Mouse (Mus musculus) megakaryocyte progenitor cell, adult 5-6 weeks (primary cell): Measurements from ENCODE around the gene Eif2b3. TPM values are rescaled to one million over a fixed set of nuclear protein-coding genes. Genes with fewer than 3 reads are reported as not detected.

Experiments
- total RNA-seq, 2 experiments: library from RNA; stranded (forward) in 1 of 2; stranded (reverse) in 1 of 2; fragments of 157-497, 149-512 nt in 1 of 2; fragments of 200-1000 nt in 1 of 2; gene quantifications; 2 replicates each; pipeline versions ENCODE4 v1.2.3 to v1.2.4; 2015 to 2017

Gene Eif2b3
- total RNA-seq, 2 experiments from 2014 or later = 30.9 to 32.9 TPM

Other genes starting within 250 kb of the Eif2b3 start
- gene Toe1, start 211.8 kb upstream of the Eif2b3 start, total RNA-seq (2015) = 17.4 and 18.2 TPM in 2 replicates
- gene Toe1, start 211.8 kb upstream of the Eif2b3 start, total RNA-seq (2017) = 33.9 and 42.0 TPM in 2 replicates
- 10.7 and 13.3 TPM in 2 replicates for gene Mutyh, start 211.7 kb upstream of the Eif2b3 start, total RNA-seq (2015)
- gene Mutyh, start 211.7 kb upstream of the Eif2b3 start, total RNA-seq (2017) = 5.2 and 8.4 TPM in 2 replicates
- gene Hpdl, start 197.7 kb upstream of the Eif2b3 start, total RNA-seq (2015) = 0.10 TPM in 1 of 2 replicates, not detected in the other
- gene Hpdl, start 197.7 kb upstream of the Eif2b3 start, total RNA-seq (2017) = 0.27 TPM in 1 of 2 replicates, not detected in the other
- gene Zswim5, start 142.0 kb upstream of the Eif2b3 start, total RNA-seq (2015) = 0.10 and 0.15 TPM in 2 replicates
- 0.03 and 0.12 TPM in 2 replicates for gene Zswim5, start 142.0 kb upstream of the Eif2b3 start, total RNA-seq (2017)
- 47.4 and 80.4 TPM in 2 replicates for gene Urod, start 25.0 kb upstream of the Eif2b3 start, total RNA-seq (2015)
- 49.4 and 50.7 TPM in 2 replicates for gene Urod, start 25.0 kb upstream of the Eif2b3 start, total RNA-seq (2017)
- gene Hectd3, start 24.1 kb upstream of the Eif2b3 start, total RNA-seq (2015) = 4.2 and 5.2 TPM in 2 replicates
- 12.2 and 13.6 TPM in 2 replicates for gene Hectd3, start 24.1 kb upstream of the Eif2b3 start, total RNA-seq (2017)
- gene Ptch2, start 76.7 kb downstream of the Eif2b3 start, total RNA-seq (2015) = 0.30 and 1.3 TPM in 2 replicates
- gene Ptch2, start 76.7 kb downstream of the Eif2b3 start, total RNA-seq (2017) = 0.08 and 0.57 TPM in 2 replicates
- 9.1 and 10.2 TPM in 2 replicates for gene Btbd19, start 106.3 kb downstream of the Eif2b3 start, total RNA-seq (2015)
- gene Btbd19, start 106.3 kb downstream of the Eif2b3 start, total RNA-seq (2017) = 6.4 and 8.9 TPM in 2 replicates
- not detected in 2 replicates for gene Tctex1d4, start 107.4 kb downstream of the Eif2b3 start, total RNA-seq (2015)
- not detected in 2 replicates for gene Tctex1d4, start 107.4 kb downstream of the Eif2b3 start, total RNA-seq (2017)
- gene Plk3, start 114.6 kb downstream of the Eif2b3 start, total RNA-seq (2015) = 1.4 and 2.0 TPM in 2 replicates
- 1.1 and 4.1 TPM in 2 replicates for gene Plk3, start 114.6 kb downstream of the Eif2b3 start, total RNA-seq (2017)
- 4,838 and 5,186 TPM in 2 replicates for gene Rps8, start 136.8 kb downstream of the Eif2b3 start, total RNA-seq (2015)
- 1,989 and 2,131 TPM in 2 replicates for gene Rps8, start 136.8 kb downstream of the Eif2b3 start, total RNA-seq (2017)
- 33.3 and 33.7 TPM in 2 replicates for gene Kif2c, start 163.2 kb downstream of the Eif2b3 start, total RNA-seq (2015)
- 45.9 and 46.4 TPM in 2 replicates for gene Kif2c, start 163.2 kb downstream of the Eif2b3 start, total RNA-seq (2017)
- gene Tmem53, start 232.5 kb downstream of the Eif2b3 start, total RNA-seq (2015) = 6.2 and 8.5 TPM in 2 replicates
- gene Tmem53, start 232.5 kb downstream of the Eif2b3 start, total RNA-seq (2017) = 1.7 and 4.9 TPM in 2 replicates
- not detected in 2 replicates for gene Armh1, start 232.7 kb downstream of the Eif2b3 start, total RNA-seq (2015)
- gene Armh1, start 232.7 kb downstream of the Eif2b3 start, total RNA-seq (2017) = not detected in 2 replicates